Mouse (Mus musculus) splenic B cell, adult 2 months (primary cell): Measurements from ENCODE around the gene Triap1.
"Not testable (repeated sequence)": the region's sequence is repeated elsewhere in the genome, so short reads cannot be mapped to it uniquely, and the experiment has no call there.

ENCODE experiments used
- DNase-seq: peaks from one replicate; pipeline ENCODE4 v3.0.0-alpha.2; 2011; ENCODE audit warnings: low read depth, low spot score
- H3K27me3 ChIP-seq: 2 replicates; pipeline ENCODE4 v1.6.1; 2012; ENCODE audit warnings: mild to moderate bottlenecking, low read length, moderate library complexity, mixed read lengths; ENCODE audit not compliant: control insufficient read depth, poor library complexity, insufficient read depth, severe bottlenecking
- H3K36me3 ChIP-seq: 2 replicates; pipeline ENCODE4 v1.6.1; 2012; ENCODE audit warnings: mild to moderate bottlenecking, low read length, moderate library complexity, mixed read lengths; ENCODE audit not compliant: control insufficient read depth, poor library complexity, insufficient read depth, severe bottlenecking

Triap1 gene

DNA sequence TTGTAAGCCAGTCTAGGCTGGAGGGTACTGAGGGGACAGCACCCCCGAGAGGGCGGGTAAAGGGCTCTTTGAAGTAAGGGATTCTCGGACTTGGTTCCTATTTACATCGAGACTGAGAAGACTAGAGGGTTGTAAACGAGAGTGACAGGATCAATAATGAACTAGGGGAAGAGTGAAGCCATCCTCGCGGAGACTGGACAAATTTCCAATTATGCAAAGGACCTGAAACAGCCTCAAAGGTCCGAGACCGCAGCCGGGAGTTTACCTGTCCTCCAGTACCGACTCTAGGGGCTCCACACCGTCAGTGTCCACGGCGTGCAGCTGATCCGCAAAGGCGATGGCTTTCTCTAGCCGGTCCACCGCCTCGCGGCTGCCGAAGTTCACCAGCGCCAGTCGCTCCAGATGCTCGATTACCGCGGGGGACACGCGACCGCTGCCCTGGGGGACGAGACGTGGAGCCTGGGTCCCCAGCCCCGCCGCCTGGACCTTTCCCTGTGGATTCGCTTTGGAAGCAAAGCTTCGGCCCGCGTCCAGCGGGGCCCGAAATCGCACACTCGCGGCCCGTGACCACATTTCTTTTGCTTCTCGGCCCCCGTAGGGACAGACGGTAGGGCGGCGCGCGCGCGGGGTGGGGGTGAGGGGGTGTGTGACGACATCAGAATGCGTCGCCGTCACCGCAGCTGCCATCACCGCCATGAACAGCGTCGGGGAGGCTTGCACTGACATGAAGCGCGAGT, at the start of gene Triap1, which contains the start of gene Gatc:
TSS of gene Triap1 (plus strand) at position 649 of the 737 bp plus-strand sequence.
TSS of gene Gatc (minus strand) at position 602 of the 737 bp plus-strand sequence.
- DNase-seq: peak; percentile 92
- Histone ChIP-seq H3K27me3 (no peaks in the 10 kb centered on the region), H3K36me3 (peaks cover 13% of the 10 kb centered on the region)

DNA sequence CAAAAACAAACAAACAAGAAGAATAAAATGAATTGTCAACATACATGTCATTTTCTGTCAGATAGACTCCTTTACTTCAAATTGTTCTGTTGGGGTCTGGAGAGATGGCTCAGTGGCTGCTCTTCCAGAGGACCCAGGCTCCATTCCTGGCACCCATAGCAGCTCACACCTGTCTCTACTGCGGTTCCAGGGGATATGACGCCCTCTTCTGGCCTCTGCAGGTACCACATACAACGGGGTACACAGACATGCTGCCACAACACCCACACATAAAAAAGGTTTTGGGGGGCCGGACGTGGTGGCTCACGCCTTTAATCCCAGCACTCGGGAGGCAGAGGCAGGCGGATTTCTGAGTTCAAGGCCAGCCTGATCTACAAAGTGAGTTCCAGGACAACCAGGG, 46.9 kb upstream of the Triap1 start:
- peak; percentile 37 for DNase-seq
- H3K36me3 ChIP-seq: peaks cover 5% of the 10 kb centered on the region; the same call in 1 of the 2 replicates

DNA sequence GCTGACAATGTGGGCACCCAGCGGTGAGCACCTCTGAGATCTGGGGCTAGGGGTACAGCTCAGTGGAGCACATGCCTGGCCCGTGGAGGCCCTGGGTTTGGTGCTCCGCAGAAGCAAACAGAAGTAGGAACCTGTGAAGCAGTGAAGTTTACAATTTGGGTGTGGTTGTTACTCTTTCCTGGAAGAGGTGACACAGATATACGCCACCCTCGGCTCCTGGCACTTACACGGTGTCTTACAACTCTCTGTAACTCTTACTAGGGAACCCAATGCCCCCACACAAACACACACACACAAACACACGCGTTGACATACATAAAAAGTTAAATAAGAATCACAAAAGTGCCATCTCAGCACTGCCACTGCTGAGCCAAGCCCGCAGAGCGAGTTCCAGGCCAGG, 44.7 kb upstream of the Triap1 start:
- DNase-seq: no peak
- Histone ChIP-seq H3K36me3 (peaks cover 5% of the 10 kb centered on the region; the same call in 1 of the 2 replicates), H3K27me3 (no peaks in the 10 kb centered on the region)

More for the DNA sequence above, 46.9 kb upstream of the Triap1 start:
- H3K27me3 ChIP-seq: no peaks in the 10 kb centered on the region

DNA sequence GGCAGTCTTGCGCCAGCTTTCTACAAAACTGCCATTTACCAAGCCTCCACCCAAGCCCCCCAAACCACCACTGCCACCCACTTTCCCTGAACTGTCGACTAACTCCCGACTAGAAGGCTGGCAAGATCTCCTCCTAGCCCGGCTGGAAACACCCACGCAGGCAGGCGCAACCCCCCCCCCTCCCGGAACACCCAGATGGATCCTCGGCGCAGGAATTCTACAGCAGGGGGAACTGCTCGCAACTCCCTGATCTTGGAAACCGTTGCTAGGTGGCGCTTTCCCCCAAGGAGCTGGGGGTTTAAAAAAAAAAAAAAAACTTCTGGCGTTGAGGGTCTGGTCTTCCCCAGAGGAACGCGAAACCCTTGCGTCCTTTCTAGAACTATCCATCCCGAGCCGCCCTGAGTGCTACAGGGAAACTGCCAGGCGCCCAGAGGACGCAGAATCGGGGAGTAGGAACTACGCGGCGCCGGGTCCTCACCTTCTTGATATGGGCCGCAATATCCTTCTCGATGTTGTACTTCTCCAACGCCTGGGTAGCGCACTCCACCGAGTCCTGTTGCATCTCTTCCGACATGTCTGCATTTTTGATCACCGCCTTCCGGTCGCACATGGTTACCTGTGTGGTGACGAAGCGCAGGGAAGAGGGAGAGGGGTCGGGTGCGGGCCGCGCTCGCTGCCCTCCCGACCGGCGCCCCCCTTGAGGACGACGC, 40.8 kb upstream of the Triap1 start:
- no peak for DNase-seq
- peaks cover 2% of the 10 kb centered on the region; the same call in 1 of the 2 replicates for H3K36me3 ChIP-seq
- no peaks in the 10 kb centered on the region for H3K27me3 ChIP-seq

DNA sequence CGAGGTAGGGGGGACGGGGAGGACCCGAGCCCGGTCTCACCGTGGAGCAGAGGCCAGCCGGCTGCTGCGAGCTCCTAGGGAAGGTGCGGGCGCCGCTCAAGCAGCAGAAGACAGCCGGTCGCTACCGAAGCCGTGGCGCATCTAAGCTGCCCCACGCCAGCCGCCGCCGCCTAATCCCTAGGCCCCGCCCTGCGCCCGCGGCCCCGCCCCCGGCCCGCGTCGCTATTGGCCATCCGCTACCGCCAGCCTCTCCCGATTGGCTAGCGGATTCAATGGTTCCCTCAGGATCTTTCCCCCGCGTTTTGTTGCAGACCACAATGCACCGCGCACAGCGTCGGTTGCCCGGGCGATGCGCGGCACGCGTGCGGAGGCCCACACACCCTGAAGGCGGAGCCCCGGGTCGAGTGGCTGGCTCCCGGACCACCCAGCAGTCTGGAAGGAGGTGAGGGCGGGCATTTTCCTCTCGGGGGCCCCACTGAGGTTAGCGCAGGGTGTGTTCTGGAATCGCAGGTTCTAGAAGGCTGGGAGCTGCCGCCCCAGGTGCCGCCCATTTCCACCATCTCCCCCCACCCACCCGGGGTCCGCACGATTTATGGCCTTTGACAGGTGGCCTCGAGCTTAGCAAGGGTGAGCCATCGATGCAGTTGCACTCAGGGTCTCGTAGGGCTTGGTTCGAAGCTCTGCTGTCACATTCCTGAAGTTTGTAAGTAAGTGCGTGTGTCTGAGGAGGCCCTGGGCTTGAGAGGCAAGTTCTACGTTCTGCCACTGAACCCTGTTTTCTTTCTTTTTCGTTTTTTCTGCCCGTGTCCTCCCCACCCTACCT, 40.0 kb upstream of the Triap1 start, which contains the start of gene Dynll1:
TSS of gene Dynll1 (minus strand) at position 208 of the 823 bp plus-strand sequence.
- DNase-seq: peak; percentile 99
- no peaks in the 10 kb centered on the region for H3K27me3 ChIP-seq

DNA sequence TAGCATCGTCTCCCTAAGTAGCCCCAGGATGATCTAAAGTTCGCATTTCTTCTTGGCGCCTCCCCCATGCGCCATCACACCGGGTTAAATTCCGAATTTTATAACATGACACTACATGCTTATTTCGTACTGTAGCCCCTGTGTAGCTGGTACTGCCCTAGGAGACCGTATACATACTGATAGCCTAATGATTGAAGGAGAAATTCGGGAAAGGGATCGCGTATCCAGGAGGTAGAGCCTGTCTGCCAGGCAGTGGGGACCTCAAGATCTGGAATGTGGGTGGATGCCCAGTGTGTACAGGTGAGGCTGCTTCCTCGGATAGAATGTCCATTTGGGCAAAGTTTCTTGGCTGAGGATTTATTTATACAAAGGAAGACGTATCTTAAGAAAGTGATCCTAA, 39.4 kb upstream of the Triap1 start:
- no peaks in the 10 kb centered on the region for H3K27me3 ChIP-seq
- DNase-seq: no peak
- H3K36me3 ChIP-seq: peaks cover 2% of the 10 kb centered on the region; the same call in 1 of the 2 replicates

More for the DNA sequence above, 40.0 kb upstream of the Triap1 start, which contains the start of gene Dynll1:
- H3K36me3 ChIP-seq: peaks cover 2% of the 10 kb centered on the region; the same call in 1 of the 2 replicates

DNA sequence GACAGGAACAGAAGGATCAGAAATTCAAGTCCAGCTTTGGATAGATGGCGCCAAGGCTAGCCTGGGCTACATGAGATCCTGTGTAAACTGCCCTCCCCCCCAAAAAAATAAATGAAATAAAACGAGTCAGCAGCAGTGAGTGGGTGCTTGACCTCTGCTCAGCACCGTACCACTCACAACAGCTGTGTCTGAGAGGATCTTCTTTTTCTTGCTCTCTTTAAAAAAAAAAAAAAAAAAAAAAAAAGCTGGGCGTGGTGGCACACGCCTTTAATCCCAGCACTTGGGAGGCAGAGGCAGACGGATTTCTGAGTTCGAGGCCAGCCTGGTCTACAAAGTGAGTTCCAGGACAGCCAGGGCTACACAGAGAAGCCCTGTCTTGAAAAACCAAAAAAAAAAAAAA, 38.8 kb upstream of the Triap1 start:
- DNase-seq, H3K36me3 ChIP-seq: not testable (repeated sequence)

DNA sequence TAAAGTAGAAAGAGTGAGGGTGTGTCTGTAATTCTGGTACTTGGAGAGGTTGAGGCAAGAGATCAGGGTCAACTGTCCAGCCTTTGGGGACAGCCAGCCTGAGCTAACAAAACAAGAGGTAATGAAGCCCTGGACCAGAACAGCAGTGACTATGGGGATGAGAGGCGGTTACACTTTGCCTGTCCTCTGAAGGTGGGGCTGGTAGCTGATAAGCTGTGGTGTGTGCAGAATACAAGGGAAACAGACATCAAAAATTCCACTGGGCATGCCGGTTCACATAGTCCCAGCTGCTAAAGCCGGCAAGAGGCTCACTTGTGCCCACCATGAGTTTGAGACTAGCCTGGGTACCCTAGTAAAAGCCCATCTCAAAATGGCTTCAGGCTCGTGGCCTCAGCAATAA, 28.7 kb upstream of the Triap1 start:
- DNase-seq: no peak
- H3K27me3 ChIP-seq: no peaks in the 10 kb centered on the region
- no peaks in the 10 kb centered on the region for H3K36me3 ChIP-seq

More for the DNA sequence above, 38.8 kb upstream of the Triap1 start:
- H3K27me3 ChIP-seq: not testable (repeated sequence)

DNA sequence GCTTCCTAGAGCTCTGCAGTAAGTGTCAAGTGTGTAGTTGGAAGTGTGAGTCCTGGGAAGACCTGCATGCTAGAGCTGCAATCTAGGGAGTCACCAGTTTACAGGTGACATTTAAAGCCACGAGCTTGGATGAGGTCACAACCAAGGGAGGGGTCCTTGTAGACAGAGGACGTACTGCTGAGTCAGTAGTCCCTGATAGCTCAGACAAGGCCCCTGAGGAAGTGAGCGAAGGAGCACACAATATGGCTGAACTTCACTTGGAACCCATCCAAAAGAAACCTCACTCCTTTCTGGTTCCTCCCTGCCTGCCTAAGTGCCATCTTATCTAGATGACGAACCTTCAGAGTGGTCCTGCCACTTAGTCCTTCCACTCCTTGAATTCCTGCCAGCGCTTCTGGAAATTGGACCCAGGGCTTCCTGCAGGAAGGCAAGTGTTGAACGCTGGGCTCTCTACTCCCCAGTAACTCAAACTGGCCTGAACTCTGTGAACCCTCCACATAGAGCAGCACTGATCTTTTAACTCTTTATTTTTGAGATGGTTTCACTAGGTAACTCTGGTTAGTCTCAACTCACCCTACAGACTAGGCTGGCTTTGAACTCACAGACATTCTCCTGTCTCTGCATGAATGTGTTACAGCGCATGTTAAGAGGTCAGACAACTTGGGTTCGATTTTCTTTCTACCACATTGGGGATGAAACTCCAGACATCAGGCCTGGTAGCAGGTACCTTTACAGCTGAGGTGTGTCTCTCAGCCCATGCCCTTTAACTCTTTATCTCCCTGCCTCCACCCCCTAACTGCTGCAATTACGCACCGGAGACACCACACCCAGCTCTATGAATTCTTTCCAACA, 28.0 kb upstream of the Triap1 start:
- H3K27me3 ChIP-seq: no peaks in the 10 kb centered on the region
- no peak for DNase-seq
- no peaks in the 10 kb centered on the region for H3K36me3 ChIP-seq

DNA sequence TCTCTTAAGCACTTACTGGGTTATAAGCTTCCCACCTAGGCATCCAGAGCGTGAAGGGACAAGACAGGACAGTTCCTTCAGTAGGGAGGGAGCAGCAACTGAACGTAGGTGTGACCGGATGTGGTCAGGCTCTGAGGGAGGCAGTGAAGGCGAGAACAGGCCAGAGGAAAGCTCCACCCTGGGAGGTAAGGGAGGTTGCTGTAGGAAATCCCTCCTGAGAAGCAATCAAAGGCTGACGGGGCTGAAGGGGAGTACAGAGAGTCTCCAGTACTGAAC, 27.4 kb upstream of the Triap1 start:
- DNase-seq: no peak
- H3K27me3 ChIP-seq: no peaks in the 10 kb centered on the region
- no peaks in the 10 kb centered on the region for H3K36me3 ChIP-seq

DNA sequence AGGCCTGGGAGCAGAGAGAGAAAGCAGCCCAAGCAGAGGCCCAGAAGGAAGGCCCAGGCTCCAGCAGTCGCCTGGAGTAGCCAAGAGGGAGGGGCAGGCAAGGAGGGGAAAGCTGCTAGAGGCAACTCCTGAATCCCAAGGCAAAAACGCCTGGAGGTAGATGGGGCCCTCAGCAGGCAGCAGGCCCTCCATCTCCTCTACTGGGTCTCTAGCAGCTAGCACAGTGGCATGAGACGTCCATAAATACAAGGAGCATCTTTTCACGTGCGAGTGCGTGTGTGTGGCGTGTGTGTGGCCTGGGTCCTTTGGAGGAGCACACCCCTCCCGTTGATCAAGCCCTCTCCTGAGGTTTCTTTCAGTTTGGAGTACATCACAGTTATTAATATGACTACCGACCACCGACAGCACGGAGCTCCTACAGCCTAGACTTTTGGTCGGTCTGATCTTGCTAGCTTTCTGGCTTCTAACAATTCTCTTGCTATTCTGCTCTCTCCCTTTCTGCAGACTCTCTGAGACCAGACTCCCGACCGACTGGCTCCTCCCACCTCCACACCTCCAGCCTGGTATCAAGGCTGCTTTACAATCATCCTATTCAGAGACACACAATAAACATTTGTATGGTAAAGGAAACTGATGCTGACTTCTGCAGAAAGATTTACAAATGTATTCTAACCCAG, 23.9 kb upstream of the Triap1 start:
- no peaks in the 10 kb centered on the region for H3K36me3 ChIP-seq

DNA sequence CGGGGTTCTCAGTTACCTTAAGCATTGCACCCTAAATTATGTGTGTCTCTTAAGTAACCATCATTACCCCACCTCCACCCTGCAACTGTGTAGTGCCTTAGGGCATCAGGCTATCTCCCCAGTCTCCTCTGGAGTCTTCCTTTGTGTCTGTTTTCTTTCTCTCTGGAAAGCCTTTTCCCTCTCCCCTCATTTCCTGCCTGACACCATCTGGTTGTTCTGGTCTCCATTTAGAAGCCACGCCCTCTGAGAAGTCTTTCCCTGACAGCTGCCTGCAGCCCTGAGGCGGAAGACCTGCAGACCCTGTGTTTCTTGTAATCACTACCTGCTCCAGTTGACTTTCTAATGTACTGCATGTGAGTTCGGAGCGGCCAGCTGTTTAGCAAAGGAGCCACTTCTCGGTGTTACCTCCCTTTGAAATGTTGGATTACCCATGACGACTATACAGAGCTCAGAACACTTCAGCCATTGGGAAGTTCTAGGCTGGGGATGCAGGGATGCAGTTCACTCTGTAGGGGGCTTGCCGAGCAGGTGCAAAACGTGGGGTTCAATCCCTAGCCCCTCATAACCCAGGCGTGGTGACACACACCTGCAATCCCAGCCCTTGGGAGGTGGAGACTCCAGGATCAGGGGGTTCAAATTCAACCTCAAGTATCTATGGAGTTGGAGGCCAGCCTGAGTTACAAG, 23.2 kb upstream of the Triap1 start:
- no peaks in the 10 kb centered on the region; the same call in 1 of the 2 replicates for H3K27me3 ChIP-seq
- no peak for DNase-seq
- H3K36me3 ChIP-seq: no peaks in the 10 kb centered on the region

More for the DNA sequence above, 23.9 kb upstream of the Triap1 start:
- no peak for DNase-seq
- no peaks in the 10 kb centered on the region; the same call in 1 of the 2 replicates for H3K27me3 ChIP-seq
